Mouse (Mus musculus) heart, embryonic 12.5 days (tissue): ENCODE measurements around the gene Snx14. TPM values are rescaled to one million over a fixed set of nuclear protein-coding genes. Genes with fewer than 3 reads are reported as not detected.

Experiments
- ATAC-seq: fragments of 200-750 bp; cut with Nextera tagmentation; 2 replicates; pipeline ENCODE4 v1.8.0; 2017; ENCODE audit warnings: moderate TSS enrichment, moderate library complexity; ENCODE audit not compliant: insufficient number of reproducible peaks, low FRiP score
- H3K27ac ChIP-seq: fragments of 300-500 bp; sonication (generic); 2 replicates; pipeline ENCODE4 v1.5.1; 2016; ENCODE audit warnings: mild to moderate bottlenecking, moderate library complexity; ENCODE audit not compliant: poor library complexity, severe bottlenecking
- H3K27me3 ChIP-seq: fragments of 300-500 bp; sonication (generic); replicated peaks from 2 replicates; pipeline ENCODE4 v1.6.1; 2016; ENCODE audit warnings: mild to moderate bottlenecking, moderate library complexity
- H3K36me3 ChIP-seq: fragments of 300-500 bp; sonication (generic); 2 replicates; pipeline ENCODE4 v1.6.1; 2016; ENCODE audit warnings: mild to moderate bottlenecking, moderate library complexity
- H3K4me1 ChIP-seq: fragments of 300-500 bp; sonication (generic); replicated peaks from 2 replicates; pipeline ENCODE4 v1.6.1; 2016; ENCODE audit warnings: mild to moderate bottlenecking
- H3K4me2 ChIP-seq: fragments of 300-500 bp; sonication (generic); 2 replicates; pipeline ENCODE4 v1.6.1; 2016; ENCODE audit warnings: mild to moderate bottlenecking, moderate library complexity
- H3K4me3 ChIP-seq: fragments of 300-500 bp; sonication (generic); 2 replicates; pipeline ENCODE4 v1.5.1; 2016; ENCODE audit warnings: mild to moderate bottlenecking
- H3K9ac ChIP-seq: fragments of 300-500 bp; sonication (generic); 2 replicates; pipeline ENCODE4 v1.6.1; 2016; ENCODE audit warnings: mild to moderate bottlenecking, moderate library complexity
- H3K9me3 ChIP-seq: fragments of 300-500 bp; sonication (generic); replicated peaks from 2 replicates; pipeline ENCODE4 v1.6.1; 2016; ENCODE audit warnings: mild to moderate bottlenecking, moderate library complexity
- WGBS: fragments of 180-500 bp; shearing (Covaris S2); methylation state at CpG from one replicate; pipeline ENCODE4 v1.1.7; 2016; 5-methylcytosine and 5-hydroxymethylcytosine counted together
- polyA plus RNA-seq: library from polyadenylated mRNA; unstranded; fragments of >200 nt; fragmentation: Nextera tagmentation; extraction: Ambion mirVana; gene quantifications from 2 replicates; pipeline ENCODE4 v1.2.1, GENCODE M21; 2016

The Snx14 gene
- polyA plus RNA-seq, 1 experiment from 2014 or later = 33.5 TPM

DNA sequence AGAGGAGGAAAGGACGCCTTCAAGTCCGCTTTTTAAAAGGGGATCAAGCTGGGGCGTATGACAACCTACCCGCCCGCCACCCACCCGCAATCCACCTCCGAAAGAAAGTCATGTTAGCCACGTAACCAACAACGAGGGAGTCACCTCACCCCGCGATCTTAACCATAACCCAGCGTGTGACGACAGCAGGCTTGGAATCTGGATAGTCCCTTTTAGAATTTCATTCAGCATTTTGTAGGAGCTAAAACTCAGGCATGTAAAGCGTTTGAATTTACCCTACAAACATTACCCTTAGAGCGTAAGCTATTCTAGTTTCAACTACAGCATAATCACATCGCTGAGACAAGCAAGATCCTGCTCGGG, 461 bp upstream of the Snx14 start:
- H3K4me3 ChIP-seq = peak overlapping the region; percentile 72
- peaks cover 7% of the 10 kb centered on the region for H3K36me3 ChIP-seq
- H3K27ac ChIP-seq = peak overlapping the region; percentile 91
- H3K9ac ChIP-seq = peak overlapping the region; percentile 80
- under 1% methylated on average over 17 of the region's 17 CpGs for WGBS
- peaks cover 4% of the 10 kb centered on the region for H3K4me1 ChIP-seq
- H3K9me3 ChIP-seq = no peaks in the 10 kb centered on the region
- ATAC-seq = no peak; the same call in 1 of the 2 replicates
- peak overlapping the region; percentile 68 for H3K4me2 ChIP-seq
- H3K27me3 ChIP-seq = no peaks in the 10 kb centered on the region

GRCm38 (mm10) chr9:88438237-88438554, 562 bp downstream of the Snx14 start:
- H3K4me1 ChIP-seq = peaks cover 4% of the 10 kb centered on the region
- peak overlapping the region; percentile 72 for H3K4me3 ChIP-seq
- peak overlapping the region; percentile 83 for H3K9ac ChIP-seq
- no peaks in the 10 kb centered on the region for H3K27me3 ChIP-seq
- H3K36me3 ChIP-seq = peaks cover 6% of the 10 kb centered on the region; the same call in 1 of the 2 replicates
- WGBS = 3% methylated on average over 15 of the region's 15 CpGs
- H3K9me3 ChIP-seq = no peaks in the 10 kb centered on the region
- peak overlapping the region; percentile 91 for H3K27ac ChIP-seq
- peak; percentile 4; the same call in 1 of the 2 replicates for ATAC-seq
- H3K4me2 ChIP-seq = peak overlapping the region; percentile 68

DNA sequence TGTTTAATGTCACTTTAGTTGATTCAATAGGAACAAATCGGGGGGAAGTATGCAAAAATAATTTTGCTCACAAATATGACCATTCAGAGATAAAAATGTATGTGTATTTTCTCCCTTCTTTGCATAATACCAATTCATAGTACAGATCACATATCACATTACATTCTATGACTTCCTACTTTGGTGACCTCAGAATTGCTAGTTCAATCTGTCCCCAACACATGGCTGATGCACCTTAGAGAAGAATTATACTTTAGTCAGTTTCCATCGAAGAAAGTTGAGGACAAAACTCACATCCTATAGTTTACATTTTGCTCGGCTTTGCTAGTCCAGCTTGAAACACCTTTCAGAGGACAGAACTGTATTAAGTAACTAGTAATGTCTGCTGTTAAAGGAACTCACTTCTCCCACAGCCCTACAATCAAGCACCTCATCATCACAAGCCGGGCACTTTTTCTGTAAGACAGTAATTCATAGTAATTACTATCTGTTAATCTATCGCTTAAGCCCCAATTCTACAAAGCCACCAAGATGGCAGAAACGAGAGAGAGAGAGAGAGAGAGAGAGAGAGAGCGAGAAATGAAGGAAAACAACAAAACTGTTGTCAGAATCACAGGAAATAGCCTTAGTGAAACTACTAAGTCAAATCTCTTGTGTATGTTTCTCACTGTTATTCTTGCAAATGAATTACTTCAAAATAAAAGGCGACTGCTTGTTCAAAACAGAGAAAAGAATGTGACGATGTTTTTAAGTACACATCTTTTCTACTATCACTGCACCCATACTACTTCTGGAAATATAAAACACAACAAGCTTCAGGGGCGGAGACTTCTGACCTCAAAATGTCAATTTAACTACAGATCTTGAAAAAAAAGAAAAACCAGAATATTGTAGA, 1.2 kb downstream of the Snx14 start:
- WGBS = 51% methylated on average over 10 of the region's 10 CpGs

DNA sequence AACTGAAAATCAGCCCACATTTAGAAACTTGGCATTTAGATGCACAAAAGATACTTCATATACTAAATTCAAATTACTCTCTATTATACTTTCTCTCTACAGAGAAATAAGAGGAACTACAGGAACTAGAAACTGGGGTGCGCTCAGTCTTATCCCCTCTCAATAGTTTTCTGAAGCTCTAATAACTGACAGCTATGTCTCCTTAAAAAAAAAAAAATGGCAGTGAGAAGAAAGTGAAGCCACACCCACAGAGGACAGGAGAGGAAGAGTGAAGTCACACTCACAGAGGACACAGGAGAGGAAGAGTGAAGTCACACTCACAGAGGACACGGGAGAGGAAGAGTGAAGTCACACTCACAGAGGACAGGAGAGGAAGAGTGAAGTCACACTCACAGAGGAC, 14.4 kb downstream of the Snx14 start:
- no peak overlapping the region for H3K27ac ChIP-seq
- H3K4me3 ChIP-seq = no peak overlapping the region
- H3K27me3 ChIP-seq = no peaks in the 10 kb centered on the region
- 70% methylated on average over 2 of the region's 2 CpGs for WGBS
- peaks cover 4% of the 10 kb centered on the region for H3K9me3 ChIP-seq
- H3K9ac ChIP-seq = no peak overlapping the region
- H3K4me2 ChIP-seq = no peak overlapping the region
- H3K36me3 ChIP-seq = peaks cover 36% of the 10 kb centered on the region
- no peak for ATAC-seq
- H3K4me1 ChIP-seq = no peaks in the 10 kb centered on the region

More for the DNA sequence above, 1.2 kb downstream of the Snx14 start:
- 0 out of 2 replicates have a peak, but pooled peaks cover 2% of the 10 kb centered on the region for H3K36me3 ChIP-seq
- no peak for ATAC-seq
- H3K27ac ChIP-seq = peak overlapping the region; percentile 91; the same call in 1 of the 2 replicates
- H3K4me1 ChIP-seq = peaks cover 4% of the 10 kb centered on the region
- no peaks in the 10 kb centered on the region for H3K9me3 ChIP-seq
- H3K4me2 ChIP-seq = peak overlapping the region; percentile 68
- peak overlapping the region; percentile 72 for H3K4me3 ChIP-seq
- H3K27me3 ChIP-seq = no peaks in the 10 kb centered on the region
- peak overlapping the region; percentile 83 for H3K9ac ChIP-seq

GRCm38 (mm10) chr9:88422428-88422827, 16.3 kb downstream of the Snx14 start:
- 95% methylated on average over 4 of the region's 4 CpGs for WGBS
- no peak overlapping the region for H3K27ac ChIP-seq
- H3K36me3 ChIP-seq = peaks cover 30% of the 10 kb centered on the region

GRCm38 (mm10) chr9:88416752-88417151, 22.0 kb downstream of the Snx14 start:
- peaks cover 39% of the 10 kb centered on the region for H3K36me3 ChIP-seq
- H3K9ac ChIP-seq = no peak overlapping the region
- WGBS = 100% methylated on average over 1 of the region's 1 CpGs
- no peaks in the 10 kb centered on the region for H3K27me3 ChIP-seq
- no peak overlapping the region for H3K4me3 ChIP-seq
- no peaks in the 10 kb centered on the region for H3K9me3 ChIP-seq
- no peak overlapping the region for H3K27ac ChIP-seq
- no peak overlapping the region for H3K4me2 ChIP-seq
- H3K4me1 ChIP-seq = no peaks in the 10 kb centered on the region
- ATAC-seq = no peak

More at GRCm38 (mm10) chr9:88422428-88422827, 16.3 kb downstream of the Snx14 start:
- Histone ChIP-seq H3K27me3 (no peaks in the 10 kb centered on the region), H3K4me3 (no peak overlapping the region), H3K9ac (no peak overlapping the region), H3K4me1 (no peaks in the 10 kb centered on the region), H3K4me2 (no peak overlapping the region), H3K9me3 (peaks cover 4% of the 10 kb centered on the region)
- no peak for ATAC-seq

GRCm38 (mm10) chr9:88409978-88410377, 28.8 kb downstream of the Snx14 start:
- WGBS = 80% methylated on average over 2 of the region's 2 CpGs
- no peaks in the 10 kb centered on the region for H3K4me1 ChIP-seq
- no peaks in the 10 kb centered on the region for H3K9me3 ChIP-seq
- H3K4me3 ChIP-seq = no peak overlapping the region
- H3K9ac ChIP-seq = no peak overlapping the region
- H3K27me3 ChIP-seq = no peaks in the 10 kb centered on the region
- H3K27ac ChIP-seq = no peak overlapping the region
- H3K36me3 ChIP-seq = peaks cover 34% of the 10 kb centered on the region
- H3K4me2 ChIP-seq = no peak overlapping the region
- no peak for ATAC-seq

- no peak overlapping the region for H3K4me3 ChIP-seq
- no peaks in the 10 kb centered on the region for H3K9me3 ChIP-seq
- peaks cover 35% of the 10 kb centered on the region for H3K36me3 ChIP-seq
- 63% methylated on average over 6 of the region's 6 CpGs for WGBS
- no peak for ATAC-seq
- H3K4me2 ChIP-seq = no peak overlapping the region
- no peak overlapping the region for H3K9ac ChIP-seq
- H3K4me1 ChIP-seq = no peaks in the 10 kb centered on the region
- no peaks in the 10 kb centered on the region for H3K27me3 ChIP-seq
- no peak overlapping the region for H3K27ac ChIP-seq
Measured at GRCm38 (mm10) chr9:88404515-88404914, 34.2 kb downstream of the Snx14 start.

DNA sequence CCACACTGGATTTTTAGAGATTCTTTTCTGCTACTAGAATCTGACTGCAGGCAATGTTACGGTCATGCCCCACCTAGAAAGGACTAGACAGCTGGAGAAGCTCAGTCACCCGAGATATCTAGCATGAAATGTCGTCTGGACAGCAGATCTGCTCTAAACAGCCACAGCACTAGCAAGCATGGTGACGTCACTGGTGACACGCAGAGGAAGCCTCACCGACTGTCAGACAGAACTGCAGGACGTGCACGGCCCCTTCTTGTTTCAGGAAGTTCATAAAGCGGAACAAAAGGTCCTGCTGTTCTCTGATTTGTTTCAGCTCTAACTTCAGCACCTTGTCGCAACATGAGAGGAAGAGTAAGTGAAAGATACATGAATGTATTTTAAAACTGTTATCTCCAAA, 34.7 kb downstream of the Snx14 start:
- Histone ChIP-seq H3K27me3 (no peaks in the 10 kb centered on the region), H3K4me3 (no peak overlapping the region), H3K4me1 (no peaks in the 10 kb centered on the region), H3K27ac (0 out of 2 replicates have a peak overlapping the region, but pooled peaks have one; percentile 21), H3K36me3 (peaks cover 31% of the 10 kb centered on the region), H3K9me3 (no peaks in the 10 kb centered on the region), H3K9ac (no peak overlapping the region), H3K4me2 (peak overlapping the region; percentile 10; the same call in 1 of the 2 replicates)
- 50% methylated on average over 10 of the region's 10 CpGs for WGBS
- ATAC-seq = no peak

- Histone ChIP-seq H3K4me3 (no peak overlapping the region), H3K4me2 (no peak overlapping the region), H3K9ac (no peak overlapping the region), H3K9me3 (no peaks in the 10 kb centered on the region), H3K36me3 (peaks cover 43% of the 10 kb centered on the region), H3K4me1 (no peaks in the 10 kb centered on the region), H3K27me3 (no peaks in the 10 kb centered on the region), H3K27ac (no peak overlapping the region)
- 65% methylated on average over 1 of the region's 1 CpGs for WGBS
- no peak for ATAC-seq
Measured at GRCm38 (mm10) chr9:88398461-88398860, 40.3 kb downstream of the Snx14 start.

DNA sequence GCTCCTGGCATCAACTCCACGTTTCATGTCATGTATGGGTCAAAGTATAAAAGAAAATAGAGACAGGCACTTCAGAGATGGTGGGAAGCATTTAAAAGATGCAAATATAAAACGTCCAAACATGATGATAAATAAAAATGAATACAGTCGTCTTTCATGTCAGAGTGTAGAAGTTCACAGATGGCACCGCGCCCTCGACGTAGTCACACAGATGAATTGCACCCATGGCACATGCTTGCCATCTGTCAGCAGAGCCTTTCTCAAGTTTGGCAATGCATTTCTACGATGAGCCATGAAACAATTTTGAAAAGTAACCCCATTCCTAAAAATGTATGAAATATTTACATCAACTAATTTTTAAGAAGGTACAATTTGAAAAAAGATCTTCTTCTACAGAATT, 43.9 kb downstream of the Snx14 start:
- 85% methylated on average over 8 of the region's 8 CpGs for WGBS

More for the DNA sequence above, 43.9 kb downstream of the Snx14 start:
- Histone ChIP-seq H3K9me3 (no peaks in the 10 kb centered on the region), H3K27me3 (no peaks in the 10 kb centered on the region), H3K4me2 (no peak overlapping the region), H3K4me3 (no peak overlapping the region), H3K4me1 (no peaks in the 10 kb centered on the region), H3K9ac (no peak overlapping the region), H3K36me3 (peaks cover 49% of the 10 kb centered on the region), H3K27ac (no peak overlapping the region)
- no peak for ATAC-seq
